Mouse (Mus musculus) testis, postnatal 10 days (tissue): ENCODE measurements around the gene Ogdh.
"Not testable (repeated sequence)": the region's sequence is repeated elsewhere in the genome, so short reads cannot be mapped to it uniquely, and the experiment has no call there.

Source experiments
- DNase-seq: peaks from one replicate; pipeline ENCODE4 v3.0.0; 2021; ENCODE audit warnings: low spot score

Gene Ogdh

GRCm38 (mm10) chr11:6366434-6366833 lies 75.0 kb downstream of the Ogdh start:
- DNase-seq, result no peak

DNA sequence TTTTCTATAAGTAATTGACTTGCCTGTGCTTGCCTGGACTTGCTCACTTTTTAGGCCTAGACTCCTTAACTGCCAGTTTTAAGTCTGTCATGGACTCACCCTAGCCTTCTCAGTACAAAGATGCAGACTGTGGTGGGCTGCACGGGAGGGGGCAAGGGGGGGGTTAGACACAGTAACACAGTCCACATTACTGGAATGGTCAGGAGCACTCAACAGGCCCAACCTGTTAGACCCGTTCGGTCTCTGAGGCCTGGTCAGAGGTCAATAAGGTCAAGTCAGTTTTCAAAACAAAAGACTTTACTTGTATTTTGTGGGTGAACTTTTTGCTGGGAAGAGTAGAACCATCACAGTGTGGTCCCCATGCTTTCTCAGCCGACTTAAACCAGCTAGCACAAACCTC lies 75.7 kb downstream of the Ogdh start:
- no peak for DNase-seq

- DNase-seq, result not testable (repeated sequence)
These were observed 76.6 kb downstream of the Ogdh start for GRCm38 (mm10) chr11:6367986-6368385.

- no peak for DNase-seq
These were observed 80.1 kb downstream of the Ogdh start for GRCm38 (mm10) chr11:6371376-6372155.

DNA sequence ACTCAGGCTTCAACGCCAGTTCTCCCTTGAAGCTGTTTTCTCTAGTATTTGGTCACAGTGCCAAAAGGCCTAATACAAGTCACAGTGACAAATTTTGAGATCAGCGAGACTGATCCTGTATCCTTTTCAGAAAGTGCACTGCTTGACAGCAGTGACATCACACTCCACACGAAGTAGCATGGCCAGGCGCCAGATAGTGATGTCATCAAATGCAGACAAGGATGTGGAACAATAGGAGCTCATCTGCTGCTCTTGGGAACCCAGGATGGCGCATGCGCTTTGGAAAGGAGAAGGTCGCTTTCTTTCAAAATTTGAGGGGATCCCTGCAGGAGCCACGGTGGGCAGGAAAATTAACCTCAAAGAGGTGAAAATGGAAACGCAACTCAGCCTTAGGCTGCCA lies 81.4 kb downstream of the Ogdh start:
- no peak for DNase-seq

DNA sequence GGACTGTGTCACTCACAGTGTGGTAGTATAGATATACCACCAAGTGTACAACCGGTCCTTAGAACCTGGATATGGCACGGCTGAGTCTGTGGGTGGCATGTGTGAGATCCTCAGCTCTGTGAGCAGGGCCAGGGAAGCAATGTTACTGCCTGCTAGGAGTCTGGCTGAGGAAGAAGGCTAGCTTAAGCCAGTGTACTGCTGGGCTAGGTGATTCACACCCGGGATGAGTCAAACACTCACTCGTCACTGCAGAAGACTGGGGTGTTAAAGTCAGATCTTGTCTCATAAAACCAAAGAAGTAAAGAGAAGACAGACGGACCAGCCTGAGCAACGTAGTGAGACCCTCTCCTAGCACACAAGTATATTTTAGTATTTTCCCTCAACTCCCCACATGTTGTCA lies 89.5 kb downstream of the Ogdh start:
- no peak for DNase-seq

GRCm38 (mm10) chr11:6388126-6388725 lies 96.8 kb downstream of the Ogdh start:
- no peak for DNase-seq

- peak; percentile 97 for DNase-seq
These were observed 97.4 kb downstream of the Ogdh start, which contains the start of gene Zmiz2 for GRCm38 (mm10) chr11:6388726-6389413. Gene Zmiz2 (plus strand): TSS chr11:6389074.

GRCm38 (mm10) chr11:6389483-6389921 lies 98.1 kb downstream of the Ogdh start:
- DNase-seq, result no peak

DNA sequence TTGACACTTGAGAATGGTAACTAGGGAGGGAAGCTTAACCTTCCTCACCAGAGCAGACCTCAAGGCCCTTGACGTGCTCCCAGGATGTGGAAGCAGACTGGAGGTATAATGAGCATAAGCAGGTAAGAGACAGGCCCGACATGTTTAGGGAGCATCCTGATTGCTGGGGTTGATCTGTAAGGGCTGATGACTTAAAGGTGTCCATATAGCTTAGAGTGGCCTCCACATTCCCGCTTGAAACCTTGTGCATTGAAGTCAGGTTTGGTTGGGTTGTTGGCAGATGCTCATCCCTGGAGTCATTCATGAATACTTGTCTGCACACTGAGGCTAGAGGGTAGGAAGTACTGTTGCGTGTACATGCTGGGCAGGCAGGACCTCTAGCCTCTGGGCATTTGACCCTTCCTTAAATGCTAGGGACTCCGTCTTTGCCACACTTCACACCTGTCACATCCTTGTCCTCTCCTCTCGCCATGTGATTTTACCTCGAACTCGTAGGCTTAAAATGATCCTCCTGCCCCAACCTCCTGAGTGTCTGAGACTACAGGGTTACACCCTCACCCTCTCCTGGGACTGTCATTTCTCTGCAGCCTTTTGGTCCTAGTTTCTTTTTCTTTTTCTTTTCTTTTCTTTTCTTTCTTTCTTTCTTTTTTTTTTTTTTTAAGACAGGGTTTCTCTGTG lies 99.1 kb downstream of the Ogdh start:
- DNase-seq, result no peak

DNA sequence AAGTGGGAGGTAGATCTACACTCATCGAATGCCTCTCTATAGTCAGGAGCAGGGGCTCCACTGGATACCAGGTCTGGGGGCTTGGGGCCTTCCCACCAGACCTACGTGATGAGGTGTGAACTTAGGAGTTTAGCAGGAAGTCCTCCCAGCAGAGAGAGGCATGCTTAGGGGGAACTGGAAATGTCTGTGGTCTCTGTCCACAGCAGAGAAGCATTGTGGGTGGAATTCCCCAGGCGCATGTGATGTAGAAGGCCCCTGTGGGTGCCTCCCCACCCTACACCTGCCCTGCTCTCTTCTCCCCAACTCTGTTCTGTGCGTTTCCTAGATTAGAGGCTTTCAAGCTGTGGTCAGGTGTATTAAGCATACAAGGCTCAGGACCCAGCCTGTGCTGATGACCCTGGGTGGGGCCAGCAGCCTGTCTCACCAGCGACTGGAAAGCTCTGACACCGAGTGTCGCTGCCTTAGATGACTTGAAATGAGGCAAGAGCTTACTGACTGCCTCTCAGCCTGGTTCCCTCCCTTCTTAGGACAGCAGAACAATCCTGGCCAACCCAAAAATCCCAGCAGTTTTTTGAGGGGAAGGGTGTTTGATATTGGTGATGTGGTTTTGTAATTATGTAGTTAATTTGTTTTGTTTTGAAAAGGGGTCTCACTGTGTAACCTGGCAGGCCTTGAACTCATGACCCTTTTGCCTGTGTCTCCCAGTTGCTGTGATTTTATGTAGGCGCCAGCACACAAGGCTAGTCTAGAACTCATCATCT lies 100.3 kb downstream of the Ogdh start:
- no peak for DNase-seq

DNA sequence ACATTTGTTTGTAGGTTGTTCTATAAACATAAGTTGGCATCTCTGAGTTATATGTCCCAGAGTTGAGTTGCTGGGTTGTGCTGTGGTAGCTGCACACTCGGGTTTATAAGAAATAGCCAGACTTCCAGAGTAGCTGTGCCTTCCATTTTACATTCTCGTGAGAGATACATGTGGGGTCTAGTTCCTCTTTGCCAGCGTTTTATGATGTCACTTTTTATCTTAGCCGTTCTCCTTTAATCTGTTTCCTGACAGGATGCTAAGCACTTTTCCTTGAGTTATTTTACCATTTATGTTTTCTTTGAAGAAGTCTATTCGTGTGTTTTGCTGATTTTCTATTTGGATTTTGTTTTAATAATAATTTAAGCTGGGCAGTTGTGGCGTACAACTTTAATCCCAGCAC lies 101.4 kb downstream of the Ogdh start:
- no peak for DNase-seq

DNA sequence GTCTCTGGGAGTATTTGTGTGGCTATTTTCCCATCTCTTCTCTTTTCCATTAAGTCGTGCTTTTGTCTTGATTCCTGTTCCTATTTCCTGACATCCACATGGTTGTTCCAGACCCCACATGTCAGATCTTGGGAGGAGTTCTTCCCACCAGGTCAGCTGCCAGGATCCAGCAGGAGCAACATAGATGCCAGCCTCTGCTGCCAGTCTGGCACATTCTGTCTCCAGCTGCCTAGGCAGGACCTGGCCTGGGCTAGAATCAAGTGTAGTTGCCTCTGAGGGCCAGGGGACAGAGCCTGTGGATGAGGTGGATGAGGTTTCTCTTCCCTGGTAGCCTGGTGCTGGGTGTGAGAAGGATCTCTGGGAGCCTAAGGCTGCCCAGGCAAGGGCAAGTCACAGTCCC lies 102.4 kb downstream of the Ogdh start:
- DNase-seq, result no peak

- no peak for DNase-seq
These were observed 104.1 kb downstream of the Ogdh start for GRCm38 (mm10) chr11:6395565-6395964.

DNA sequence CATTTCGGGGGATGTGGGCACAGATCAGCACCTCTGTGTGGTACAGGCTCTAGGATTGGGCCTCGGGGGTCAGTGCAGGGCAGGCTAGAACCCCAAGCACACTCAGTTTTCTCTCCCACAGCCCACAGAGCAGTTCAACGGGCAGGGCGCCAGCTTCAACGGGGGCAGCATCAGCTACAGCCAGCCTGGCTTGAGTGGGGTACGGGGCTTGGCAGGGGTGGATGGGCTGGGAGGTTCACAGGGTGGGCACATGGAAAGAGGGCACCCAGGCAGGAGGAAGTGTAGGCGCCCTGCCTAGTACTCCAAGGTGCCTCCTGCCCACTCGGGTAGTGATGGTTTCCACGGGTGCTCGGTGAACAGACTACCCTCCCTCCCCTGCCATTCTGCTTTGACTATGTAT lies 106.7 kb downstream of the Ogdh start:
- no peak for DNase-seq

GRCm38 (mm10) chr11:6402515-6403510 lies 111.4 kb downstream of the Ogdh start:
- DNase-seq, result peak; percentile 83

GRCm38 (mm10) chr11:6403830-6404405 lies 112.5 kb downstream of the Ogdh start:
- DNase-seq, result no peak

GRCm38 (mm10) chr11:6404699-6405566 lies 113.5 kb downstream of the Ogdh start:
- no peak for DNase-seq

DNA sequence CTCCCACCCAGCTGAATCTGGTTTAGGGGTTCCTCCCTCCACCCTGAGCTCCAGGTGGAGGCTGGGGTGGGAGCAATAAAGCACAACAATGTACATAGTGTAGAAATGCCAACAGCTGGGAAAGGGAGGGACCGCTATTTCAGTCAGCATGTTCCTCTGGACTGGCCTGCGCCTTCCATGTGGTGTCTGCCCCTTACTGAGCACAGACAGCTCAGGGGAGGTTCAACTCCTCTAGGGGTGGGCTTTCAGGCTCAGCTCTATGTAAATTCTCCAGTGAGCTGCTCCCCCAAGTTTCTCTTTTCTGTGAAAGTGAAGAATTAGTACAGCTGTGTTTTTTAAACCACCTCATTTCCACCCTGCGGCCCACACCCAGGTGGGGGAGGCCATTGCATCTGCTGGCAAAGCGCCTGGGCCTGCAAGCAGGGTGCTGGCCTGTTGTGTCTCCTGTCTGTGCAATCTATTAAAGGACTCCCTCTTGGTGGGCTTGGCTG lies 114.2 kb downstream of the Ogdh start:
- DNase-seq, result no peak
